Mouse (Mus musculus) C2C12 (cell line): ENCODE results near the gene Dpp8. TPM values are rescaled to one million over a fixed set of nuclear protein-coding genes. Genes with fewer than 3 reads are reported as not detected.
"Not testable (repeated sequence)": the region's sequence is repeated elsewhere in the genome, so short reads cannot be mapped to it uniquely, and the experiment has no call there.

Experiments
- H3K27me3 ChIP-seq: one replicate; pipeline ENCODE4 v1.6.1; 2011; ENCODE audit not compliant: control insufficient read depth, insufficient read depth, insufficient read length
- H3K36me3 ChIP-seq: one replicate; pipeline ENCODE4 v1.6.1; 2011; ENCODE audit not compliant: control insufficient read depth, insufficient read depth
- H3K4me3 ChIP-seq: one replicate; pipeline ENCODE4 v1.5.1; 2011; ENCODE audit warnings: mild to moderate bottlenecking, control low read depth; ENCODE audit not compliant: poor library complexity, insufficient read depth, severe bottlenecking
- H3K79me2 ChIP-seq: one replicate; pipeline ENCODE4 v1.6.1; 2011; ENCODE audit not compliant: control insufficient read depth, insufficient read depth
- H3K79me3 ChIP-seq: one replicate; pipeline ENCODE4 v1.6.1; 2011; ENCODE audit warnings: low read depth, control low read depth
- H3ac ChIP-seq: one replicate; pipeline ENCODE3; 2011; ENCODE audit warnings: low read depth; ENCODE audit not compliant: control insufficient read depth, insufficient read length
- CEBPB ChIP-seq: IDR thresholded peaks from one replicate; pipeline ENCODE4 v1.6.1; 2011; ENCODE audit warnings: low read depth, mild to moderate bottlenecking, control low read depth, moderate library complexity
- CTCF ChIP-seq: IDR thresholded peaks from one replicate; pipeline ENCODE4 v1.5.1; 2011; ENCODE audit not compliant: control insufficient read depth, insufficient read depth, insufficient read length
- FOSL1 ChIP-seq: IDR thresholded peaks from one replicate; pipeline ENCODE4 v1.8.0; 2011; ENCODE audit warnings: mild to moderate bottlenecking, low read length; ENCODE audit not compliant: poor library complexity, insufficient read depth, severe bottlenecking
- MAX ChIP-seq: IDR thresholded peaks from one replicate; pipeline ENCODE4 v1.6.1; 2011; ENCODE audit warnings: mild to moderate bottlenecking, control low read depth
- MYOD1 ChIP-seq: IDR thresholded peaks from one replicate; pipeline ENCODE4 v1.6.1; 2011; ENCODE audit warnings: low read depth; ENCODE audit not compliant: control insufficient read depth, insufficient read length
- MYOG ChIP-seq: IDR thresholded peaks from one replicate; pipeline ENCODE4 v1.6.1; 2011; ENCODE audit not compliant: control insufficient read depth, insufficient read length; ENCODE audit errors: extremely low read depth
- USF1 ChIP-seq: IDR thresholded peaks from one replicate; pipeline ENCODE4 v1.6.1; 2011; ENCODE audit warnings: low read depth, mild to moderate bottlenecking, control low read depth, moderate library complexity
- polyA plus RNA-seq: library from polyadenylated mRNA; unstranded; fragments of >200 nt; fragmentation: generic; extraction: Trizol; gene quantifications from one replicate; pipeline ENCODE4 v1.2.1, GENCODE M21; 2012; ENCODE audit warnings: missing spikeins

Gene Dpp8
- polyA plus RNA-seq, 1 experiment: 15.5 TPM

GRCm38 (mm10) chr9:65023447-65023846 is 8.8 kb upstream of the Dpp8 start:
- TF ChIP-seq CTCF (no peak), MYOG (no peak), FOSL1 (no peak), USF1 (no peak), CEBPB (no peak), MYOD1 (no peak), MAX (no peak)
- H3ac ChIP-seq: no peak overlapping the region
- H3K79me2 ChIP-seq: peaks cover 31% of the 10 kb centered on the region
- H3K4me3 ChIP-seq: no peak overlapping the region
- H3K79me3 ChIP-seq: peaks cover 11% of the 10 kb centered on the region
- no peaks in the 10 kb centered on the region for H3K27me3 ChIP-seq
- no peaks in the 10 kb centered on the region for H3K36me3 ChIP-seq

DNA sequence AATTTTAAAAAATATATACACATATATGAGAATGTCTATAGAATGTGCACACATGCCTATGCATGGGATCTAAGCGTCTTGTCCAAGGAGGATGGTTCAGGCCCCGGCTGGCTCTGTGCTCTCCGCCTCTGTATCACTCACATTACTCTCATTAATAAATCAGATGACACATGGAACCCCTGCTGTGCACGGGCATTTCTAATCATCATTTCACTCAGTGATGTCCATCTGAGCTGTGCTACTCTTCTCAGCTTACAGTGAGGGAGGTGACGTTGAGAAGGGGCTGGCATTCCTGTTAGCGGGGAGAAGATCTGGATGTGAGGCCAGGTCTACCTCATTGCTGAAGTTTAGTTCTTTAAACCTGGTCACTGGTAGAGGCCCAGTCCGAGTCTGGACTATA is 5.0 kb upstream of the Dpp8 start:
- Histone ChIP-seq H3K4me3 (no peak overlapping the region), H3ac (no peak overlapping the region), H3K79me3 (no peaks in the 10 kb centered on the region), H3K27me3 (peaks cover 3% of the 10 kb centered on the region), H3K36me3 (no peaks in the 10 kb centered on the region), H3K79me2 (no peaks in the 10 kb centered on the region)
- TF ChIP-seq CEBPB (no peak), CTCF (no peak), FOSL1 (no peak), USF1 (no peak), MAX (no peak), MYOG (no peak), MYOD1 (no peak)

- no peak for TF ChIP-seq CEBPB
- TF ChIP-seq MYOG: no peak
- TF ChIP-seq FOSL1: no peak
- no peak for TF ChIP-seq CTCF
- TF ChIP-seq MAX: no peak
- no peak for TF ChIP-seq USF1
- no peak for TF ChIP-seq MYOD1
- Histone ChIP-seq H3ac (no peak overlapping the region), H3K27me3 (peaks cover 3% of the 10 kb centered on the region), H3K36me3 (no peaks in the 10 kb centered on the region), H3K79me2 (peaks cover 9% of the 10 kb centered on the region), H3K79me3 (peaks cover 7% of the 10 kb centered on the region), H3K4me3 (no peak overlapping the region)
Observed at GRCm38 (mm10) chr9:65028313-65028712, 3.9 kb upstream of the Dpp8 start.

DNA sequence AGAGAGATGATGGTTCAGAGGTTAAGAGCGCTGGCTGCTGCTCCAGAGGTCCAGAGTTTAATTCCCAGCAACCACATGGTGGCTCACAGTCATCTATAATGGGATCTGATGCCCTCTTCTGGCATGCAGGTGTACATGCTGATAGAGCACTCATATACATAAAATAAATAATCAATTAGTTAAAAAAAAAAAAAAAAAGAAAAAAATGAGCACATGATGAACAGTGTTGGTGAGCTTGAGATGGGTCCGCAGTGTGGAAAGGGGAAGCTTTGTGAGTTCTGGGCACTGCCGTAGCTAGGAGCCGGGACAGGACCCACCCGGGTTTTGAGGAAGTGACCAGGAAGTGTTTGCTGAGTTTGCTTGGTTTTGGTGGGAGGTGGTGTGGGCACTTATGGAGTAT is 859 bp upstream of the Dpp8 start:
- H3K36me3 ChIP-seq, H3K79me3 ChIP-seq, H3K27me3 ChIP-seq, H3K4me3 ChIP-seq, H3ac ChIP-seq: not testable (repeated sequence)
- peaks cover 18% of the 10 kb centered on the region for H3K79me2 ChIP-seq

DNA sequence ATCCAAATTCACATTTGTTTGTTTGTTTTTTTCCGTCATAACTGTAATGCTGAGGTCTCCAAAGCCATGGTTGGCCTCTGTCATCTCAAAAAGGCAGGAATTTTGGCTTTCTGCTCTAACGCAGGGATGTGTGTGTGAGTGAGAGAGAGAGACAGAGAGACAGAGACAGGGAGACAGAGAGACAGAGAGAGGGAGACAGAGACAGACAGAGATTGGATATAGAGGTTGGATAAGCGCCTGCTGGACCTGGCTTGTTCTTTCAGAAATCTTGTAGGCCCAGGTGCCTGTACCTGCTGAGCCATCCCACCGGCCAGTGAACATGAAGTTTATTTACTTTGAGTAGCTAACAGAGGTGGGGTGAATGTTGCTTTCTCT is 333 bp upstream of the Dpp8 start:
- H3K79me2 ChIP-seq: peaks cover 18% of the 10 kb centered on the region
- H3K79me3 ChIP-seq: peaks cover 10% of the 10 kb centered on the region
- peaks cover 3% of the 10 kb centered on the region for H3K27me3 ChIP-seq
- peaks cover 5% of the 10 kb centered on the region for H3K36me3 ChIP-seq
- TF ChIP-seq MAX (no peak), CTCF (no peak)
- H3K4me3 ChIP-seq: peak overlapping the region; percentile 66
- H3ac ChIP-seq: no peak overlapping the region

DNA sequence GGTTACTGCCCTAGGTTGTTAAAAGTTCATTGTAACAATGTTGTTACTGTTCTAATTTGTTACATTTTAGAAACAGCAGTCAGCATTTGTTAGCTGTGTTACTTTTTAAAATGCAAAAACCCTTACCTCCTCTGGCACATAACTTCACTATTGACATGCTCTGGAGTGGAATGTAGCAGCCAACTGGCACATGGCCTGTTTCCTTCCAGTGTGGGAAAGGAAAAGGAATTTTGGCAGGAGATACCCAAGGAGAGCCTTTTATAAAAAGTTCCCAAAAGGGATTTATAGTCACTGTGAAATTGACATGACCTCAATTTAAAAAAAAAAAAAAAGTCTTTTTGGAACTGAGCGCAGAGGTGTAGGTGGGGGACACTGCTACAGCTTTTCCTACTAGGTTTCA is 4.2 kb downstream of the Dpp8 start:
- Histone ChIP-seq H3ac (no peak overlapping the region), H3K36me3 (peaks cover 35% of the 10 kb centered on the region), H3K27me3 (no peaks in the 10 kb centered on the region), H3K79me3 (peaks cover 10% of the 10 kb centered on the region), H3K79me2 (peaks cover 18% of the 10 kb centered on the region), H3K4me3 (no peak overlapping the region)
- no peak for TF ChIP-seq FOSL1
- no peak for TF ChIP-seq MAX
- no peak for TF ChIP-seq USF1
- no peak for TF ChIP-seq MYOD1
- TF ChIP-seq MYOG: no peak
- TF ChIP-seq CEBPB: no peak
- TF ChIP-seq CTCF: no peak

- no peaks in the 10 kb centered on the region for H3K27me3 ChIP-seq
- H3ac ChIP-seq: no peak overlapping the region
- H3K36me3 ChIP-seq: peaks cover 35% of the 10 kb centered on the region
- peaks cover 10% of the 10 kb centered on the region for H3K79me3 ChIP-seq
- TF ChIP-seq CEBPB (no peak), MYOG (no peak), CTCF (no peak), MYOD1 (no peak), USF1 (no peak), FOSL1 (no peak), MAX (no peak)
- H3K79me2 ChIP-seq: peaks cover 18% of the 10 kb centered on the region
- no peak overlapping the region for H3K4me3 ChIP-seq
Observed at GRCm38 (mm10) chr9:65036861-65037260, 4.6 kb downstream of the Dpp8 start.
